Mouse (Mus musculus) layer of hippocampus, postnatal 14 days (tissue): ENCODE data around the gene Tshz3. TPM values are rescaled to one million over a fixed set of nuclear protein-coding genes. Genes with fewer than 3 reads are reported as not detected.

Experiments used
- DNase-seq, 2 experiments: peaks; one replicate each; pipeline ENCODE4 v3.0.0; 2021 to 2022; ENCODE audit warnings: low spot score in 2 of 2, mixed read lengths in 1 of 2
- long read RNA-seq, 2 experiments: library from polyadenylated mRNA; stranded (forward); transcript quantifications; one replicate each; pipeline ENCODE4 v2.0.0; 2021
- total RNA-seq, 2 experiments: library from RNA; stranded (reverse); gene quantifications; 2 replicates each; pipeline ENCODE4 v1.2.3; 2021

Gene Tshz3
- total RNA-seq, result 10 to 100 TPM in 1 of 2 experiments, 1 to 10 TPM in 1; 6.5 to 11.8 TPM
- long read RNA-seq, experiment 1, result 0 reads
- long read RNA-seq, experiment 2, result 0 reads

GRCm38 (mm10) chr7:36697856-36698588, at the start of gene Tshz3:
Gene Tshz3 (plus strand): TSS chr7:36698118.
- peak; percentile 38 to 63 for DNase-seq

GRCm38 (mm10) chr7:36655931-36656330, 42.0 kb upstream of the Tshz3 start:
- no peak for DNase-seq

- DNase-seq, result no peak
Measured at GRCm38 (mm10) chr7:36656401-36656800, 41.5 kb upstream of the Tshz3 start.

GRCm38 (mm10) chr7:36658331-36658730, 39.6 kb upstream of the Tshz3 start:
- no peak for DNase-seq

GRCm38 (mm10) chr7:36659265-36659664, 38.7 kb upstream of the Tshz3 start:
- DNase-seq, result no peak

- no peak for DNase-seq
Measured at GRCm38 (mm10) chr7:36660654-36661053, 37.3 kb upstream of the Tshz3 start.

GRCm38 (mm10) chr7:36663431-36663830, 34.5 kb upstream of the Tshz3 start:
- no peak for DNase-seq

- no peak for DNase-seq
Measured at GRCm38 (mm10) chr7:36667767-36668166, 30.2 kb upstream of the Tshz3 start.

GRCm38 (mm10) chr7:36678031-36678430, 19.9 kb upstream of the Tshz3 start:
- no peak for DNase-seq

- DNase-seq, result no peak
Measured at GRCm38 (mm10) chr7:36678510-36678909, 19.4 kb upstream of the Tshz3 start.

GRCm38 (mm10) chr7:36679031-36679618, 18.8 kb upstream of the Tshz3 start:
- no peak for DNase-seq

- no peak for DNase-seq
Measured at GRCm38 (mm10) chr7:36679866-36680458, 18.0 kb upstream of the Tshz3 start.

- DNase-seq, result no peak
Measured at GRCm38 (mm10) chr7:36687508-36687907, 10.4 kb upstream of the Tshz3 start.

GRCm38 (mm10) chr7:36689049-36689793, 8.7 kb upstream of the Tshz3 start:
- no peak for DNase-seq

- DNase-seq, result peak in 1 of 2 experiments; percentile 53
Measured at GRCm38 (mm10) chr7:36690551-36690950, 7.4 kb upstream of the Tshz3 start.

- no peak for DNase-seq
Measured at GRCm38 (mm10) chr7:36691617-36692016, 6.3 kb upstream of the Tshz3 start.

- no peak for DNase-seq
Measured at GRCm38 (mm10) chr7:36692381-36692780, 5.5 kb upstream of the Tshz3 start.

GRCm38 (mm10) chr7:36693081-36693480, 4.8 kb upstream of the Tshz3 start:
- DNase-seq, result no peak

GRCm38 (mm10) chr7:36694642-36695191, 3.2 kb upstream of the Tshz3 start:
- DNase-seq, result no peak

- DNase-seq, result no peak
Measured at GRCm38 (mm10) chr7:36695276-36695675, 2.6 kb upstream of the Tshz3 start.

GRCm38 (mm10) chr7:36695791-36696241, 2.1 kb upstream of the Tshz3 start:
- no peak for DNase-seq
